Mouse (Mus musculus) monocyte, adult 2 months (primary cell): ENCODE results near the gene Col5a2.
"Not testable (repeated sequence)": the region's sequence is repeated elsewhere in the genome, so short reads cannot be mapped to it uniquely, and the experiment has no call there.

ENCODE experiments used
- DNase-seq, 2 experiments: peaks; one replicate each; pipeline ENCODE4 v3.0.0; 2022; ENCODE audit warnings: low spot score in 2 of 2, low read depth in 1 of 2

Col5a2 gene

GRCm38 (mm10) chr1:45430520-45430919 lies 72.6 kb downstream of the Col5a2 start:
- no peak for DNase-seq

- not testable (repeated sequence) for DNase-seq
These were observed 73.9 kb downstream of the Col5a2 start for GRCm38 (mm10) chr1:45429145-45429544.

GRCm38 (mm10) chr1:45423915-45424314 lies 79.2 kb downstream of the Col5a2 start:
- no peak for DNase-seq

DNA sequence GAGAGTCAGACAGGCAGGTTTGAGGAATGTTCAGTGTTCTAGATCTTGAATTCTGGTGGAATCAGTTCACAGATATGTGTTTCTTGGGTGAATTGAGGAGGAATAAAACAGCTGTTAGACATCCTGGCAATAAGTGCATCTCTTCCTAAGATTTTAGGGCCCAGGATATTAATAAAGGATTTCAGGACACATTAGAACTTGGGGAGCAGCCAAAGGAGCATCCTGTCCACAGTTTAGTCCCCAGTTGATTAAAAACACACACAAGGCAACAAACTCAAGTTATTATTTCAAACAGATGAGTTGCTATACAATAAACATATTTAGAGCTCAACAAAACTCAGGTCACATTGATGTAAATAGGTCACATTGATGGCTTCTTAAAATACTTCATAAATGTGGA lies 82.5 kb downstream of the Col5a2 start:
- DNase-seq: no peak

DNA sequence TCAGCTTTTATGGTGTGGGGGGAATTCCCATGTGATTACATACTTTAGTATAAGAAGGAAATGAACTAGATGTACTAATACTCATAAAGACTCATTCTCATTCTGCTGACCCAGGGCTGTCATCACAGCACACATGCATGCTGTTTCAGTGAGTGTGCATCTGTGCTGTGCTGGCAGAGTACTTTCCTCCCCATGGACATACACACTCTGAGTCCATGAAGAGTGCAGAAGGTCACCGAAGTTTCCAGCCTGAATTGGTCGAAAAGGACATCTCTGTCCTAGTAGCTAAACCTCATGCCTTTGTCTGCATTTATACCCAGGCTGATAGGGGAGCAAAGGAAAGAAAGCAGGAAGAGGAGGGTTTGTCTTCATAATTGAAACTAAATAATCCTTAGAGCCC lies 83.2 kb downstream of the Col5a2 start:
- DNase-seq: no peak

- DNase-seq: no peak
These were observed 121.2 kb downstream of the Col5a2 start for GRCm38 (mm10) chr1:45381866-45382265.

- no peak for DNase-seq
These were observed 122.9 kb downstream of the Col5a2 start for GRCm38 (mm10) chr1:45379992-45380690.

DNA sequence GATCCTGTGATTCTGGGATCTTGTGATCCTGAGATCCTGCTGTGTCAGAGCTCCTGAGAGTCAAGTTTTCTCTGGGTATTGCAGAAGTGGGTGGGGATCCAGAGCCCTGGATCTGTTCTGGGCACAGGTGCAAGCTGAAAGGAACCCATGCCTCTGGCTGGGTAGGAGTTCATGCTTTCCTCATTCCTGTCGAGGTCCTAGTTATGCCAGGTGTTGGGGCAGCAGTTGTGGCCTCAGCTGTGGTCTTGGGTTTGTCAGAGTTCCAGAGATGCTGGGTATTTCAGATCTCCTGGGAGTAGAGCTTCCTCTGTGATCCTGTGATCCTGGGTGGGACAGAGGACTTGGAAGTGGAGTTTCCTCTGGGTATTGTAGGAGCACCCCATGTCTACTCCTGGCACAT lies 137.7 kb downstream of the Col5a2 start:
- no peak for DNase-seq

DNA sequence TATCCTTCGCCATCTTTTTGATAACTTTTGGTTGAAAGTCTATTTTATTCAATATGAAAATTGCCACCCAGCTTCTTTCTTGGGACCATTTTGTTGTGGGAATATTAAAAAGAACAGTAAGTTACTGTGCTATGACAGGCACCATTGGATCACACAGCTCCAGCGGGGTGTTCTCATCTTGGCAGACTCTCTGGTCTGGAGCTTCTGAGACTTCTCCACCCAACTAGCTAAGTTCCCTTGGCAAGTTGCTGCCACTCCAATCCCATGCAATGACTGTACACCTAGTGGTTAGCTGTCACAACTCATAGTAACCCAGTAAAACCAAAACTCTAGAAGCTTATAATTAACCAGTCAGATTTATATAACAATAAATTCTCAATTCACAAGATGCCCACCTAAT lies 139.8 kb downstream of the Col5a2 start:
- DNase-seq: no peak

GRCm38 (mm10) chr1:45359673-45360072 lies 143.4 kb downstream of the Col5a2 start:
- DNase-seq: no peak

GRCm38 (mm10) chr1:45359147-45359546 lies 143.9 kb downstream of the Col5a2 start:
- DNase-seq: no peak

DNA sequence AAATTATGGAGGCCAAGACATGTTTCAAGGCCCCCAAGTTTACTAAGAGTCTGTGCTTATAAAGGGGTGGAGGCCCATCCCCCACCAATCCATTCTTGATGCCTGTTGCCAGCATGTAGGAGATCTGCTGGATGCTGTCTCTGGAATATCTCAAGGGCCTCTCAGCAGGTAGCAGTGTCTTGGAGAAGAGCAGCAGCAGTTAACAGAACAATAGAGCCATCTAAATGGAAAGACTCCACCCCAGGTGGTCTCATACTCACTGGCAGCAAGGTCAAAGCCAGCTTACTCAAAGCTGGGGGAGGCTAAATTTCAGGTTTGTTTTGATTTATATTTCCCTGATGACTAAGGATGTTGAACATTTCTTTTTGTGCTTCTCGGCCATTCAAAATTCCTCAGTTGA lies 145.1 kb downstream of the Col5a2 start:
- DNase-seq: no peak

DNA sequence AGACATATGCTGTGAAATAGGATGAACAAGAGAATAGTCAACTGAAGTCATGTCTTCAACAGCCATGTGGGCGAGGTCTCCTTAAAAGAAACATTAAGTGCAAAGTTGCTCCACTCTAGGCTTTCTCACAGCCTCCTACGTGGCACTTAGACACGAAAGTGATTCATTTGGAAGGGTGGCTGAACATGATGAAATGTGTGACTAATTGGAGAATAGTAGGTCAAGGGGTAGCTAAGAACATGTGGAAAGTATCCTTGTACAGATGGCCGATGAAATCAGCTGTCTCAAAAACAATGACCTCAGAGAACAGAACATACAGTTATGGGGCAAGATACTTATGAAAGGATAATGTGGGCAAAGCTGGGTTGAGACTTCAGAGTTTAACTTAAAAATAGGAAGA lies 147.1 kb downstream of the Col5a2 start:
- DNase-seq: no peak

GRCm38 (mm10) chr1:45329149-45329548 lies 173.9 kb downstream of the Col5a2 start:
- DNase-seq: no peak
